Mouse (Mus musculus): ENCODE results near the gene Atp5b.
"Not testable (repeated sequence)": the region's sequence is repeated elsewhere in the genome, so short reads cannot be mapped to it uniquely, and the experiment has no call there.

Gene Atp5b

DNA sequence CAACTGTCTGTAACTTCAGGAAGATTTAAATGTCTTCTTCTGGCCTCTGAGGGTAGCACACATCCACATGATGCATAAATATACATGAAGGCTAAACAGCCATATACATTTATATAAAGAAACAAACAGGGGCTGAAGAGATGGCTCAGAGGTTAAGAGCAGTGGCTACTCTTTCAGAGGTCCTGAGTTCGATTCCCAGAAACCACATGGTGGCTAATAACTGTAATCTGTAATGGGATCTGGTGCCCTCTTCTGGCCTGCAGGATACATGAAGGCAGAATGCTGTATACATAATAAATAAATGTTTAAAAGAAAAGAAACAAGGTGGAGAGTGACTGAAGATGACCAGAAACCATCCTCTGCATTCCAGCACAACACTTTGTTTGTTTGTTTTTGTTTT lies 2.6 kb upstream of the Atp5b start:
- H3K4me3 ChIP-seq (replicated peaks; ENCODE audit: low read length) = no peak overlapping the region
- no peaks in the 10 kb centered on the region for H3K9me3 ChIP-seq (ENCODE audit: low read length)
- peak; percentile 26 for TF ChIP-seq CTCF (conservative IDR thresholded peaks at IDR 0.05; ENCODE audit: low read length)
- TF ChIP-seq POU5F1 (IDR thresholded peaks at IDR 0.05; ENCODE audit: borderline replicate concordance, low read length) = no peak
- H3K27me3 ChIP-seq (ENCODE audit: insufficient read depth, low read length) = no peaks in the 10 kb centered on the region
- peaks cover 46% of the 10 kb centered on the region for H3K36me3 ChIP-seq (ENCODE audit: insufficient read depth, low read length)
- H3K4me1 ChIP-seq (replicated peaks; ENCODE audit: low read depth, low read length) = peaks cover 36% of the 10 kb centered on the region

DNA sequence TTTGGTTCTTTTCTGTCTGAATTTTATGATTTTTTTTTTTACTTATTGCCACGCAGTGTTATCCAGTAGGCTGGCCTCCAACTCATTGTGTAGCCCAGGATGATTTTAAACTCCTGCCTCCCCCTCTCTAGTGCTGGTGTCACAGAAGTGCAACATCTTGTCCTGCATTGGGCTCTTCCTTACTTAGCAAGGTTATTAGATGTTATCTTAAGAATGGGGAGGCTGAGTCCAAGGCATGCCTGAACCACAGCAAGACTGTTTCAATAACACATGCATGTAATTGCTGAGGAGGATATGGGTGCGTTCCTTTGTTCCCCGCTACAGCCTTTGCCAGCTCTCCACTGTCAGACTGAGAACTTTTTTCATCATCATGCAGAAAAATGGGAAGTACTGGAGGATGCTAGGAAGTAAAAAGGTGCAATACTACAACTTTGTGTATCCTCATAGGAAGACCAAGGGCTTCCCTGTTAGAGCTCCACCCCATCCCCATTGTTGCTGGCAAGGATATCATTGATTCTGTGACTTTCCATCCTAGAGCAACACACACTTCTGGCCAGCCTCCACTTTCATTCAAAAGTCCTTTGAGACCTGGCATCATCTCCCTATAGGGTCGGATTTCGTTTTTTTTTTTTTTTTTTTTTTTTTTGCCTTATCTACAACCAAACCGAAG lies 1.1 kb upstream of the Atp5b start:
- Histone ChIP-seq H3K36me3 (ENCODE audit: insufficient read depth, low read length) (peaks cover 51% of the 10 kb centered on the region), H3K4me1 (replicated peaks; ENCODE audit: low read depth, low read length) (peaks cover 49% of the 10 kb centered on the region), H3K4me3 (replicated peaks; ENCODE audit: low read length) (peak overlapping the region; percentile 99), H3K27me3 (ENCODE audit: insufficient read depth, low read length) (no peaks in the 10 kb centered on the region), H3K9me3 (ENCODE audit: low read length) (no peaks in the 10 kb centered on the region)
- TF ChIP-seq POU5F1 (IDR thresholded peaks at IDR 0.05; ENCODE audit: borderline replicate concordance, low read length) (no peak), CTCF (conservative IDR thresholded peaks at IDR 0.05; ENCODE audit: low read length) (no peak), NANOG (IDR thresholded peaks at IDR 0.05; ENCODE audit: borderline replicate concordance, low read length) (no peak)

DNA sequence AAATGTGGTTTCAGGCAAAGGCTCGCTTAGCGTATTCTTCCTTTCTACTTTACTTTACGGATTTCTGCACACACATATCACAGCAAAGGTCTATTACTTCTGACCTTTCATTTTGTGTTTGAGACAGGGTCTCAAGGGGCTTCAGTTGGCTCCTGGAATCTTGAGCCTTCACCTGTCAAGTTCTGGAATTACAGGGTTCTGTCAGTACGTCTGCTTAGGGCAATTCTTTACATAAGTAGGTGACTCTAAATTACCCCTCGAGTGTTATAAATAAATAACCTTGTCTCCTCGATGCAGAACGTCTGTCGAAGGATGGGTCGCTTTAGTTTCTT lies 630 bp upstream of the Atp5b start:
- H3K9me3 ChIP-seq (ENCODE audit: low read length) = no peaks in the 10 kb centered on the region
- TF ChIP-seq POU5F1 (IDR thresholded peaks at IDR 0.05; ENCODE audit: borderline replicate concordance, low read length) = no peak
- no peak for TF ChIP-seq NANOG (IDR thresholded peaks at IDR 0.05; ENCODE audit: borderline replicate concordance, low read length)
- TF ChIP-seq CTCF (conservative IDR thresholded peaks at IDR 0.05; ENCODE audit: low read length) = no peak
- no peaks in the 10 kb centered on the region for H3K27me3 ChIP-seq (ENCODE audit: insufficient read depth, low read length)
- peaks cover 45% of the 10 kb centered on the region for H3K4me1 ChIP-seq (replicated peaks; ENCODE audit: low read depth, low read length)
- peaks cover 51% of the 10 kb centered on the region for H3K36me3 ChIP-seq (ENCODE audit: insufficient read depth, low read length)
- H3K4me3 ChIP-seq (replicated peaks; ENCODE audit: low read length) = peak overlapping the region; percentile 99

DNA sequence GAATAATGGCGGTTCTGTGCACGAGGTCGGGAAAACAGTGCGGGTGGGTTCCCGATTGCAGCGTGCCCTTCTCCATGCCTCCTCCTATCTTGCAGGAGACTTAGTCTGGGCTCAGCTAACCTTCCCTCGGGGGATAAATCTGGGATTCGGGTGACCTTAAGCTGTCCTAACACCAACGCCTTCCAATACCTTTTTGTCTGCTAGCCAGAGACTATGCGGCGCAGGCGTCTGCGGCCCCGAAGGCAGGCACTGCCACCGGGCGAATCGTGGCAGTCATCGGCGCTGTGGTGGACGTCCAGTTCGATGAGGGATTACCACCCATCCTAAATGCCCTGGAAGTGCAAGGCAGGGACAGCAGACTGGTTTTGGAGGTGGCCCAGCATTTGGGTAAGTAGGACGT lies 615 bp downstream of the Atp5b start:
- H3K36me3 ChIP-seq (ENCODE audit: insufficient read depth, low read length) = peaks cover 55% of the 10 kb centered on the region
- no peaks in the 10 kb centered on the region for H3K27me3 ChIP-seq (ENCODE audit: insufficient read depth, low read length)
- TF ChIP-seq NANOG (IDR thresholded peaks at IDR 0.05; ENCODE audit: borderline replicate concordance, low read length) = no peak
- TF ChIP-seq CTCF (conservative IDR thresholded peaks at IDR 0.05; ENCODE audit: low read length) = no peak
- TF ChIP-seq POU5F1 (IDR thresholded peaks at IDR 0.05; ENCODE audit: borderline replicate concordance, low read length) = no peak
- H3K4me3 ChIP-seq (replicated peaks; ENCODE audit: low read length) = peak overlapping the region; percentile 99
- H3K4me1 ChIP-seq (replicated peaks; ENCODE audit: low read depth, low read length) = peaks cover 47% of the 10 kb centered on the region
- H3K9me3 ChIP-seq (ENCODE audit: low read length) = no peaks in the 10 kb centered on the region

DNA sequence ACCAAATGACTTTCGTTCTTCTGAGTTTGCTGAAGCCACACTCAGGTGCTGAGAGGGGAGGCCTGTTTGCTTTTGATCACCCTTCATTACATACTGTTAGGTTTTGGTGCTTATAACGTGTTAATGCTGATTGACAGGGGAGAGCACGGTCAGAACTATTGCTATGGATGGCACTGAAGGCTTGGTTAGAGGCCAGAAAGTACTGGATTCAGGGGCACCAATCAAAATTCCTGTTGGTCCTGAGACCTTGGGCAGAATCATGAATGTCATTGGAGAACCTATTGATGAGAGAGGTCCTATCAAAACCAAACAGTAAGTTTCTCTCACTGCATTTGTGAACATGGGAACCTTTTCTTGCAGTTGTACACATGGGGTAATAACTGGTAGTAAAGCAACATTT lies 1.1 kb downstream of the Atp5b start:
- TF ChIP-seq CTCF (conservative IDR thresholded peaks at IDR 0.05; ENCODE audit: low read length) (no peak), POU5F1 (IDR thresholded peaks at IDR 0.05; ENCODE audit: borderline replicate concordance, low read length) (no peak), NANOG (IDR thresholded peaks at IDR 0.05; ENCODE audit: borderline replicate concordance, low read length) (no peak)

DNA sequence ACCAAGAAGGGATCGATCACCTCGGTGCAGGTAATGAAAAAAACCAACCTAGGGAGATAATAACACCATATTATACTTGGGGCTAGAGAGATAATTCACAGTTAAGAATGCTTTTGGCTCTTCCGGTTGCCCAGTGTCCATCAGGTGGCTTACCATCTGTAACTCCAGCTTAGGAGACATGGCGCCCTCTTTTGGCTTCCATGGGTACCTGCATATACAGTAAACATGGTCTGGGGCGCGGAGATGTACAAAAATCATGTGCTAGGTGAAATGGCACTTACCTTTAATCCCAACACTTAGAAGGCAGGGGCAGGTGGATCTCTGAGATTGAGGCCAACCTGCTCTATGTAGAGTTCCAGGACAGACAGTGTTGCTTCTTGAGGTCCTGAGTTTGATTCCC lies 3.3 kb downstream of the Atp5b start:
- Histone ChIP-seq H3K36me3 (ENCODE audit: insufficient read depth, low read length) (peaks cover 69% of the 10 kb centered on the region), H3K9me3 (ENCODE audit: low read length) (no peaks in the 10 kb centered on the region), H3K27me3 (ENCODE audit: insufficient read depth, low read length) (no peaks in the 10 kb centered on the region), H3K4me3 (replicated peaks; ENCODE audit: low read length) (peak overlapping the region; percentile 99; the same call in 1 of the 2 replicates), H3K4me1 (replicated peaks; ENCODE audit: low read depth, low read length) (peaks cover 59% of the 10 kb centered on the region)
- TF ChIP-seq POU5F1 (IDR thresholded peaks at IDR 0.05; ENCODE audit: borderline replicate concordance, low read length) (no peak), CTCF (conservative IDR thresholded peaks at IDR 0.05; ENCODE audit: low read length) (peak; percentile 65)

More for the DNA sequence above, 1.1 kb downstream of the Atp5b start:
- H3K4me3 ChIP-seq (replicated peaks; ENCODE audit: low read length) = peak overlapping the region; percentile 99
- peaks cover 48% of the 10 kb centered on the region for H3K4me1 ChIP-seq (replicated peaks; ENCODE audit: low read depth, low read length)
- no peaks in the 10 kb centered on the region for H3K9me3 ChIP-seq (ENCODE audit: low read length)
- no peaks in the 10 kb centered on the region for H3K27me3 ChIP-seq (ENCODE audit: insufficient read depth, low read length)
- H3K36me3 ChIP-seq (ENCODE audit: insufficient read depth, low read length) = peaks cover 55% of the 10 kb centered on the region

DNA sequence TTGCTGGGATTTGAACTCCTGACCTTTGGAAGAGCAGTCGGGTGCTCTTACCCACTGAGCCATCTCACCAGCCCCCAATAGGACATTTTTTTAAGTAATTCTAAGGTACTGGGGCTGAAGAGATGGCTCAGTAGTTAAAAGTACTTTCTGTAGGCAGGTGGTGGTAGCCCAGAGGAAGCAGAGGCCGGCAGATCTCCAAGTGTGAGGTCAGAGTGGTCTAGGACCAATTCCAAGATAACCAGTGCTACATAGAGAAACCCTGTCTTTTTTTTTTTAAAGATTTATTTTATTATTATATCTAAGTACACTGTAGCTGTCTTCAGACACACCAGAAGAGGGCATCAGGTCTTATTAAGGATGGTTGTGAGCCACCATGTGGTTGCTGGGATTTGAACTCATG lies 4.1 kb downstream of the Atp5b start:
- not testable (repeated sequence) for H3K27me3 ChIP-seq (ENCODE audit: insufficient read depth, low read length); H3K4me3 ChIP-seq (replicated peaks; ENCODE audit: low read length)
- H3K36me3 ChIP-seq (ENCODE audit: insufficient read depth, low read length) = peaks cover 69% of the 10 kb centered on the region

DNA sequence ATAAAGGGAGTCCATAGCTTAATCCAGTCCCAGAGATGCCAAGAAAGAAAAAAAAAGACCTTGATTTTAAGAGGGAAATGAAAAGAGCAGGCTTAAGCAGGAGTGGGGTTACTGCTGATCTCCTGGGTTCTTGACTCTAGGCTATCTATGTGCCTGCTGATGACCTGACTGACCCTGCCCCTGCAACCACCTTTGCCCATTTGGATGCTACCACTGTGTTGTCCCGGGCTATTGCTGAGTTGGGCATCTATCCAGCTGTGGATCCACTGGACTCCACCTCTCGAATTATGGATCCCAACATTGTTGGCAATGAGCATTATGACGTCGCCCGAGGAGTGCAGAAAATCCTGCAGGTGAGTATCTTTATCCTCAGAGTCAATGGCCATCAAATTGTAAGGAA lies 5.1 kb downstream of the Atp5b start:
- H3K36me3 ChIP-seq (ENCODE audit: insufficient read depth, low read length) = peaks cover 69% of the 10 kb centered on the region
- no peak for TF ChIP-seq CTCF (conservative IDR thresholded peaks at IDR 0.05; ENCODE audit: low read length)
- no peak for TF ChIP-seq NANOG (IDR thresholded peaks at IDR 0.05; ENCODE audit: borderline replicate concordance, low read length)
- no peak for TF ChIP-seq POU5F1 (IDR thresholded peaks at IDR 0.05; ENCODE audit: borderline replicate concordance, low read length)
- no peaks in the 10 kb centered on the region for H3K9me3 ChIP-seq (ENCODE audit: low read length)
- H3K4me3 ChIP-seq (replicated peaks; ENCODE audit: low read length) = no peak overlapping the region
- no peaks in the 10 kb centered on the region for H3K27me3 ChIP-seq (ENCODE audit: insufficient read depth, low read length)
- H3K4me1 ChIP-seq (replicated peaks; ENCODE audit: low read depth, low read length) = peaks cover 60% of the 10 kb centered on the region

More for the DNA sequence above, 4.1 kb downstream of the Atp5b start:
- peaks cover 59% of the 10 kb centered on the region for H3K4me1 ChIP-seq (replicated peaks; ENCODE audit: low read depth, low read length)
- H3K9me3 ChIP-seq (ENCODE audit: low read length) = not testable (repeated sequence)

DNA sequence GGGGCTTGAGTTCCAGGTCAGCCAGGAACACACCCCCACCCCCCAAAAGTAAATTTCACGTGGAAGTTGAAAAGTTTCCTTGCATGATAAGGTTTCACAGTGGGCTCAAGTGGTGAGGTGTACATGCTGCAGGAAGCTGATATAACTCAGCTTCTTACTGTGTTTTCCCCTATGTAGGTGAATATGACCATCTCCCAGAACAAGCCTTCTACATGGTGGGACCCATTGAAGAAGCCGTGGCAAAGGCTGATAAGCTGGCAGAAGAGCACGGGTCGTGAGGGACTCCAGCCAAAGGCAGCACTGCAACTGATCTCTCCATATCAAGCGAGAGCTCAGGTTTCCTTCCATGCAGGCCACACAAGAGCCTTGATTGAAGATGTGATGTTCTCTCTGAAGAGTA lies 6.8 kb downstream of the Atp5b start:
- no peaks in the 10 kb centered on the region for H3K9me3 ChIP-seq (ENCODE audit: low read length)
- no peak overlapping the region for H3K4me3 ChIP-seq (replicated peaks; ENCODE audit: low read length)
- H3K4me1 ChIP-seq (replicated peaks; ENCODE audit: low read depth, low read length) = peaks cover 72% of the 10 kb centered on the region
- H3K36me3 ChIP-seq (ENCODE audit: insufficient read depth, low read length) = peaks cover 57% of the 10 kb centered on the region
- TF ChIP-seq NANOG (IDR thresholded peaks at IDR 0.05; ENCODE audit: borderline replicate concordance, low read length) (no peak), CTCF (conservative IDR thresholded peaks at IDR 0.05; ENCODE audit: low read length) (no peak), POU5F1 (IDR thresholded peaks at IDR 0.05; ENCODE audit: borderline replicate concordance, low read length) (no peak)
- H3K27me3 ChIP-seq (ENCODE audit: insufficient read depth, low read length) = no peaks in the 10 kb centered on the region

Data from E14TG2a.4 (cell line).